In genomic region chr15:89158516-89158915, GRCm38 (mm10) we compare ENCODE assay signal across 13 mouse cellular contexts. TPM values are rescaled to one million over a fixed set of nuclear protein-coding genes. Genes with fewer than 3 reads are reported as not detected.
DNase-seq lines count a peak whose midpoint lies in the region; ATAC-seq and TF ChIP-seq lines count a peak whose summit lies in the region.
"Had no signal": no experiment of that assay in that cellular context is flagged by ENCODE, and none has a peak within 500 bp of the region (broad histone marks: within the 10 kb centered on the region; RNA-seq: fewer than 3 reads in every experiment).

No protein-coding gene starts in this region.

- no peak for TF ChIP-seq POLR2A in myocyte (IDR thresholded peaks at IDR 0.05; ENCODE audit: insufficient read length, low read depth)

- no peak overlapping the region for H3K4me3 ChIP-seq in hindbrain, embryonic 14.5 days (replicated peaks; ENCODE audit: low read length)
- H3K4me3 ChIP-seq in hindbrain, embryonic 13.5 days = no peak overlapping the region
- H3K4me3 ChIP-seq in liver, embryonic 13.5 days (replicated peaks) = no peak overlapping the region
- H3K4me3 ChIP-seq in E14TG2a.4 (replicated peaks; ENCODE audit: low read length) = 0 out of 2 replicates have a peak overlapping the region, but pooled peaks have one; percentile 17
- H3K4me3 ChIP-seq in myocyte = no peak overlapping the region
- no peak overlapping the region for H3K4me3 ChIP-seq in forebrain, embryonic 15.5 days
- H3K4me3 ChIP-seq: embryonic facial prominence, embryonic 13.5 days; erythroblast, embryonic 14.5 days; forebrain, embryonic 12.5 days; heart, adult 2 months; heart, embryonic 10.5 days; hindbrain, embryonic 15.5 days had no signal

- no peak overlapping the region for H3ac ChIP-seq in myocyte (ENCODE audit: control insufficient read depth, insufficient read length)

- no peaks in the 10 kb centered on the region for H3K27me3 ChIP-seq in hindbrain, embryonic 14.5 days (ENCODE audit: control insufficient read depth, insufficient read depth, low read length)
- no peaks in the 10 kb centered on the region for H3K27me3 ChIP-seq in hindbrain, embryonic 13.5 days
- H3K27me3 ChIP-seq in liver, embryonic 13.5 days = no peaks in the 10 kb centered on the region
- no peaks in the 10 kb centered on the region for H3K27me3 ChIP-seq in E14TG2a.4 (ENCODE audit: insufficient read depth, low read length)
- H3K27me3 ChIP-seq in myocyte (ENCODE audit: control insufficient read depth, insufficient read depth, insufficient read length) = no peaks in the 10 kb centered on the region
- no peaks in the 10 kb centered on the region for H3K27me3 ChIP-seq in forebrain, embryonic 15.5 days
- H3K27me3 ChIP-seq: embryonic facial prominence, embryonic 13.5 days; forebrain, embryonic 12.5 days; hindbrain, embryonic 15.5 days had no signal

- peaks cover 100% of the 10 kb centered on the region for H3K36me3 ChIP-seq in hindbrain, embryonic 14.5 days (replicated peaks; ENCODE audit: control insufficient read depth, insufficient read depth)
- H3K36me3 ChIP-seq in hindbrain, embryonic 13.5 days = peaks cover 100% of the 10 kb centered on the region
- H3K36me3 ChIP-seq in liver, embryonic 13.5 days = peaks cover 79% of the 10 kb centered on the region
- H3K36me3 ChIP-seq in E14TG2a.4 (ENCODE audit: insufficient read depth, low read length) (peaks cover 99% of the 10 kb centered on the region), myocyte (ENCODE audit: control insufficient read depth, insufficient read depth) (peaks cover 52% of the 10 kb centered on the region)
- peaks cover 96% of the 10 kb centered on the region for H3K36me3 ChIP-seq in forebrain, embryonic 15.5 days

- TF ChIP-seq CTCF in E14TG2a.4 (conservative IDR thresholded peaks at IDR 0.05; ENCODE audit: low read length) = no peak

- H3K4me1 ChIP-seq in hindbrain, embryonic 14.5 days (replicated peaks; ENCODE audit: control insufficient read depth, insufficient read depth, low read length) = no peaks in the 10 kb centered on the region
- no peaks in the 10 kb centered on the region for H3K4me1 ChIP-seq in hindbrain, embryonic 13.5 days (replicated peaks)
- H3K4me1 ChIP-seq in liver, embryonic 13.5 days (replicated peaks) = no peaks in the 10 kb centered on the region
- H3K4me1 ChIP-seq in E14TG2a.4 (replicated peaks; ENCODE audit: low read depth, low read length) = peaks cover 89% of the 10 kb centered on the region
- H3K4me1 ChIP-seq in forebrain, embryonic 15.5 days = no peaks in the 10 kb centered on the region
- H3K4me1 ChIP-seq: embryonic facial prominence, embryonic 13.5 days; hindbrain, embryonic 15.5 days had no signal

- no peak overlapping the region for H3K9ac ChIP-seq in hindbrain, embryonic 14.5 days
- no peak overlapping the region for H3K9ac ChIP-seq in hindbrain, embryonic 13.5 days
- no peak overlapping the region for H3K9ac ChIP-seq in liver, embryonic 13.5 days
- H3K9ac ChIP-seq in forebrain, embryonic 15.5 days (replicated peaks) = no peak overlapping the region
- H3K9ac ChIP-seq: embryonic facial prominence, embryonic 13.5 days; forebrain, embryonic 12.5 days; hindbrain, embryonic 15.5 days had no signal

- H3K79me2 ChIP-seq in myocyte (ENCODE audit: control insufficient read depth, insufficient read depth) = no peaks in the 10 kb centered on the region

- 95% methylated on average over 16 of the region's 16 CpGs for WGBS in hindbrain, embryonic 14.5 days
- WGBS in hindbrain, embryonic 13.5 days = 93% methylated on average over 16 of the region's 16 CpGs
- WGBS in liver, embryonic 13.5 days (ENCODE audit: insufficient replicate concordance) = 85% methylated on average over 16 of the region's 16 CpGs
- 94% methylated on average over 16 of the region's 16 CpGs for WGBS in forebrain, embryonic 15.5 days

- 0 out of 2 replicates have a peak, but pooled peaks have one; percentile 22 for ATAC-seq in hindbrain, embryonic 14.5 days (ENCODE audit: low FRiP score)
- ATAC-seq in hindbrain, embryonic 13.5 days (ENCODE audit: low FRiP score) = no peak
- peak; percentile 30; the same call in 1 of the 2 replicates for ATAC-seq in liver, embryonic 13.5 days (ENCODE audit: low read depth)
- ATAC-seq in forebrain, embryonic 15.5 days (replicated peaks) = no peak

- no peak overlapping the region for H3K4me2 ChIP-seq in hindbrain, embryonic 14.5 days (replicated peaks)
- H3K4me2 ChIP-seq in hindbrain, embryonic 13.5 days = no peak overlapping the region
- H3K4me2 ChIP-seq in liver, embryonic 13.5 days = no peak overlapping the region
- H3K4me2 ChIP-seq in myocyte (ENCODE audit: low read depth) = no peak overlapping the region
- no peak overlapping the region for H3K4me2 ChIP-seq in forebrain, embryonic 15.5 days (replicated peaks)
- H3K4me2 ChIP-seq: embryonic facial prominence, embryonic 13.5 days; forebrain, embryonic 12.5 days; hindbrain, embryonic 15.5 days had no signal

- no peak for DNase-seq in hindbrain, embryonic 14.5 days (ENCODE audit: low spot score)
- DNase-seq in liver, embryonic 13.5 days = no peak
- DNase-seq in liver = no peak

- H3K27ac ChIP-seq in hindbrain, embryonic 14.5 days = no peak overlapping the region
- H3K27ac ChIP-seq in hindbrain, embryonic 13.5 days = no peak overlapping the region
- no peak overlapping the region for H3K27ac ChIP-seq in liver, embryonic 13.5 days
- H3K27ac ChIP-seq in forebrain, embryonic 15.5 days (replicated peaks) = no peak overlapping the region
- H3K27ac ChIP-seq: embryonic facial prominence, embryonic 13.5 days; forebrain, embryonic 12.5 days; heart, adult 2 months; heart, embryonic 10.5 days; hindbrain, embryonic 15.5 days had no signal

- no peaks in the 10 kb centered on the region for H3K9me3 ChIP-seq in hindbrain, embryonic 14.5 days (ENCODE audit: control insufficient read depth, low read length)
- no peaks in the 10 kb centered on the region for H3K9me3 ChIP-seq in hindbrain, embryonic 13.5 days
- H3K9me3 ChIP-seq in liver, embryonic 13.5 days (replicated peaks) = no peaks in the 10 kb centered on the region
- H3K9me3 ChIP-seq in E14TG2a.4 (ENCODE audit: low read length) = no peaks in the 10 kb centered on the region
- no peaks in the 10 kb centered on the region for H3K9me3 ChIP-seq in forebrain, embryonic 15.5 days
- H3K9me3 ChIP-seq: embryonic facial prominence, embryonic 13.5 days; forebrain, embryonic 12.5 days; heart, embryonic 10.5 days; hindbrain, embryonic 15.5 days had no signal

TF ChIP-seq in myocyte, 11 proteins besides CTCF, POLR2A, EP300 and RAD21:
- TF ChIP-seq POLR2AphosphoS2 (IDR thresholded peaks at IDR 0.05; ENCODE audit: insufficient read length, low read depth) (peak; percentile 6), SRF (IDR thresholded peaks at IDR 0.05; ENCODE audit: control insufficient read depth, insufficient read length, low read depth) (no peak)

RNA-seq across cellular contexts. Expression of gene Mapk11, which starts 9.1 kb away (rescaled TPM):
- 20.4 and 22.4 TPM in 2 replicates for polyA plus RNA-seq in hindbrain, embryonic 14.5 days (2014; fragmentation: Nextera tagmentation; extraction: Ambion mirVana)
- polyA plus RNA-seq in hindbrain, embryonic 13.5 days (2015; fragmentation: Nextera tagmentation; extraction: Ambion mirVana) = 36.1 and 36.5 TPM in 2 replicates
- polyA plus RNA-seq in liver, embryonic 13.5 days (2015; fragmentation: Nextera tagmentation; extraction: Ambion mirVana) = 0.76 and 0.78 TPM in 2 replicates
- polyA plus RNA-seq in myocyte (2012; fragmentation: generic; extraction: Trizol) = 9.1 TPM
- polyA plus RNA-seq in forebrain, embryonic 15.5 days (2015; fragmentation: Nextera tagmentation; extraction: Ambion mirVana) = 42.8 and 42.9 TPM in 2 replicates
- polyA plus RNA-seq: erythroblast, embryonic 14.5 days had no signal

RNA-seq across cellular contexts. Expression of gene Mapk12, which starts 18.0 kb away (rescaled TPM):
- 3.3 and 4.0 TPM in 2 replicates for polyA plus RNA-seq in hindbrain, embryonic 14.5 days (2014; fragmentation: Nextera tagmentation; extraction: Ambion mirVana)
- polyA plus RNA-seq in hindbrain, embryonic 13.5 days (2015; fragmentation: Nextera tagmentation; extraction: Ambion mirVana) = 5.9 and 7.1 TPM in 2 replicates
- polyA plus RNA-seq in liver, embryonic 13.5 days (2015; fragmentation: Nextera tagmentation; extraction: Ambion mirVana) = 1.5 and 1.7 TPM in 2 replicates
- 35.0 TPM for polyA plus RNA-seq in myocyte (2012; fragmentation: generic; extraction: Trizol)
- 5.5 and 5.8 TPM in 2 replicates for polyA plus RNA-seq in forebrain, embryonic 15.5 days (2015; fragmentation: Nextera tagmentation; extraction: Ambion mirVana)

RNA-seq across cellular contexts. Expression of gene Plxnb2, which starts 22.1 kb away (rescaled TPM):
- polyA plus RNA-seq in hindbrain, embryonic 14.5 days (2014; fragmentation: Nextera tagmentation; extraction: Ambion mirVana) = 99.2 and 101 TPM in 2 replicates
- polyA plus RNA-seq in hindbrain, embryonic 13.5 days (2015; fragmentation: Nextera tagmentation; extraction: Ambion mirVana) = 99.2 and 104 TPM in 2 replicates
- polyA plus RNA-seq in liver, embryonic 13.5 days (2015; fragmentation: Nextera tagmentation; extraction: Ambion mirVana) = 20.2 and 21.2 TPM in 2 replicates
- polyA plus RNA-seq in myocyte (2012; fragmentation: generic; extraction: Trizol) = 278 TPM
- 113 and 118 TPM in 2 replicates for polyA plus RNA-seq in forebrain, embryonic 15.5 days (2015; fragmentation: Nextera tagmentation; extraction: Ambion mirVana)

RNA-seq across cellular contexts. Expression of gene Hdac10, which starts 30.0 kb away (rescaled TPM):
- 17.0 and 19.1 TPM in 2 replicates for polyA plus RNA-seq in hindbrain, embryonic 14.5 days (2014; fragmentation: Nextera tagmentation; extraction: Ambion mirVana)
- polyA plus RNA-seq in hindbrain, embryonic 13.5 days (2015; fragmentation: Nextera tagmentation; extraction: Ambion mirVana) = 24.3 and 24.5 TPM in 2 replicates
- 10.2 TPM in 2 replicates for polyA plus RNA-seq in liver, embryonic 13.5 days (2015; fragmentation: Nextera tagmentation; extraction: Ambion mirVana)
- polyA plus RNA-seq in myocyte (2012; fragmentation: generic; extraction: Trizol) = 11.7 TPM
- polyA plus RNA-seq in forebrain, embryonic 15.5 days (2015; fragmentation: Nextera tagmentation; extraction: Ambion mirVana) = 31.5 and 38.6 TPM in 2 replicates

RNA-seq across cellular contexts. Expression of gene Tubgcp6, which starts 35.6 kb away (rescaled TPM):
- 17.2 and 19.1 TPM in 2 replicates for polyA plus RNA-seq in hindbrain, embryonic 14.5 days (2014; fragmentation: Nextera tagmentation; extraction: Ambion mirVana)
- polyA plus RNA-seq in hindbrain, embryonic 13.5 days (2015; fragmentation: Nextera tagmentation; extraction: Ambion mirVana) = 17.5 and 18.9 TPM in 2 replicates
- 6.5 and 6.7 TPM in 2 replicates for polyA plus RNA-seq in liver, embryonic 13.5 days (2015; fragmentation: Nextera tagmentation; extraction: Ambion mirVana)
- polyA plus RNA-seq in myocyte (2012; fragmentation: generic; extraction: Trizol) = 15.0 TPM
- polyA plus RNA-seq in forebrain, embryonic 15.5 days (2015; fragmentation: Nextera tagmentation; extraction: Ambion mirVana) = 17.5 and 17.7 TPM in 2 replicates

Comparison
In these comparisons a context has a peak if more than half of its experiments do, and no peak if none do; other contexts are left out.
1. ATAC-seq: peak in hindbrain, embryonic 14.5 days (single experiment) and liver, embryonic 13.5 days (single experiment); none in hindbrain, embryonic 13.5 days (single experiment) and forebrain, embryonic 15.5 days (single experiment).